Mouse (Mus musculus) cerebellum, postnatal 14 days (tissue): ENCODE data around the gene Rnf183.

Experiments used
- DNase-seq, 2 experiments: peaks; one replicate each; pipeline ENCODE4 v3.0.0; 2021; ENCODE audit warnings: mixed read lengths in 2 of 2

Gene Rnf183

DNA sequence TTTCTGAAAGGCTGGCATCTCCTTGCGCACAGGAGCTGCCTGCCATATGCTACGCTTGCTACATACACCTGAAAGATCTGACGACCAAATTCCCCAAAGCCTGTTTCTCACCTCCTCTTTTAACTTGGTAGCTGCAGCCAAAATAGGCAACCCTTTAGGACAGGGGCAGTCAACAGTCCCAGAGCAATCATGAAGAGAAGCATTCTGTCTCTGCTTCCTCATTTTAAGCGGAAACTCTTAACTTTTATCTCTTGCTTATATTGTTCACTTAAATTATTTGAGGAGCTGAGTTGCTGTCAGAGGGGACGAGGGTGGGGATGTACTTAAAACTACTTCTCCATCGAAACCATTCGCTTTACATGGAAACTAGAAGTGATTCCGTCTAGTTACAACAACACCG, 5.4 kb downstream of the Rnf183 start:
- DNase-seq: no peak

DNA sequence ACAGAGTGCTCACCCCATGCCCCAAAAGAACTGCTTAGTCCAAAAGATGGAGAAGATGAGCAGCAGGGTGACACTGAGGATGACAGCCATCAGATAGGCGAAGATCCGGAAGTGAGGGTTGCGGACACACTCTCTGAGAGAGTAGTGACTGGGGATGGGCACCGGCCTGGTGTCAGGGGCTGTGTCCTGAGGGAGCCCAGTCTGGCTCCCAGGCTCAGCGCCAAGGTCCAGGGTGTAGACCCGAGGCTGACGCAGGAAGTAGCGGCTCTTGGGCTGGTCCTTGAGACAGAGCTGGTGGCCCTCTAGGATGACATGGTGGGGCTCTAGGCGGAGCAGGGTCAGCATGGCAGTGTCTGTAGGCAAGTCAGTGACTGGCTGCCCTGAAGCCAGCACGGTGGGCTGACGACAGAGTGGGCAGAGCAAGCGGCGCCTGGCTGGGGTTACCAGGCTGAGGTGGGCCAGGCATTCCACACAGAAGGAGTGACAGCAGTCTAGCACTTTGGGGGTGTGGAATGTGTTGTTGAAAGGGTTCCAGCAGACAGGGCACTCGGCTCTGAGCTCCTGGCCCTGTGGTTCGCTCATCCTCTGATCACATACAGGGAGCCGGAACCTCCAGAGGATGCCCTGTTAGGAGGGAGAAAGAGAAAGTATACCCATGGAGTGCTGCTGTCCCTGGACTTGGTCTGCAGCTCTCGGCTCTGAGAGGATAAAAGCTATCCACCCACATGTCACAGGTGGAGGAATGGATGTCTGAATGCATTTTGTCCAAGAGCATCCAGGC, 6.9 kb downstream of the Rnf183 start:
- peak; percentile 26 to 31 for DNase-seq

DNA sequence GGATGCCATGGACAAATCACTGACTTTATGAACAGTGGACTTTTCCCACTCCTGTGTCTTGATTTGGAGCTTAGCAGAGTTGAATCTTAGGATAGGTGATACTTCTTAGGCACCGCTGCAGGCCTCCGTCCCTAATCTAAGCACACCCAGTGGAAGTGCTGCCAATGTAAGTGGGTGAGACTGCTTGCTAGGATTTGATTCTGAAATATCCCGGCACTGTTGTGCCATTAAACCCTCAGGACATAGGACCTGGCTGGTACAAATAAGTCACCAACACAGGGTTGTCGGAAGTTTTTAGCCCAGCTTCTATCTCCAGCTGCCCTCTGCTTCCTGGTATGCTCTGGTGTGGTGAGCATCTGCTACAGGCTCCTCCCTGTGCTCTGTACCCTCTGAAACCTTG, 9.2 kb downstream of the Rnf183 start:
- no peak for DNase-seq

DNA sequence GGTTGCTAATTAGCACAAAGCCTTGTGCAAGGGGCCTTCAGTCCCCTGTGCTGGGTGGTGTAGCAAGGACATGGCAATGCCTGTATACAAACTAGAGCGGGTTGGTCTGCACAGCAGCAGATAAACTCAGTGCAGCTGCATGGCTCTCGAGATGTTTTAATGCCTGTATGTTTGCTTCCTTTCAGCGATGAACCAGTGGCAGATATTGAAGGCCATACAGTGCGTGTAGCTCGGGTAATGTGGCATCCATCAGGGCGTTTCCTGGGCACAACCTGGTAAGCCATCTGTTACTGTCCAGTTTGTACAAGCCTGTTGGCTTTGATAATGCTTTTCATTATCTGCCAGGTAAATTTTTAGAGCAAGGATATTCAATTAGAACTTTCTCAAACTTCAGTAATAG, 16.0 kb downstream of the Rnf183 start:
- DNase-seq: peak in 1 of 2 experiments; percentile 37

DNA sequence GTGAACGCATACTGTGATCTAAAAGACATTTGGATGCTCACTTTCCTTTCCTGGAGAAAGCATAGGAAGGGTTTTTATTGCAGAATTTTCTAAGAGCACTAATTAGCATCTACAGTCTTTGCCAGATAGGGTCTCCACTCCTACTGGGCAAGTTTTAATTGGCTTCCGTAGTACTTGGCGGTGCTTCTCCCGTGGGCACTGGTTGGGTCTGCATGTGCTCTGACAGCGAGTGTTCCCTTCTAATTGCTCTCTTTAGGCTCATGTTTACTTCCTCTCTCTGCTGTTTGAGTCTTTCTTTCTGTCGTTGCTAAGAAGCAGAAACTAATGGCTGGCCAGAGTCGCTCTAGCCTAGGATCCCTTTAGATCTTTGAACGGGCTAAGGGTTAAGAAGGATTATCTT, 16.6 kb downstream of the Rnf183 start:
- no peak for DNase-seq

DNA sequence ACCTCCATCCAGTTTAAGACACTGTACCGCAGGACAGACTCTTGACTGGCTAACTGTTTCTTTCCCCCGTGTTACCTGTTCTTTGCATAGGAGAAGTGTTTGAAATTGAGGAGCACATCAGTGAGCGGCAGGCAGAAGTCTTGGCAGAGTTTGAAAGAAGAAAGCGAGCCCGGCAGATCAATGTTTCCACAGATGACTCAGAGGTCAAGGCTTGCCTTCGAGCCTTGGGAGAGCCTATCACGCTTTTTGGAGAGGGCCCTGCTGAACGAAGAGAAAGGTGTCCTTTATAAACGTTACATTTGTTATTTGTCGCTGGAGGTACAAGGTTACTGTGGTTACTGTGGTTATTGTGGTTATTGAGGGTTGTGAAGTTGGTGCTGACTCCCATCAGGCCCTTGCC, 23.4 kb downstream of the Rnf183 start:
- DNase-seq: no peak

DNA sequence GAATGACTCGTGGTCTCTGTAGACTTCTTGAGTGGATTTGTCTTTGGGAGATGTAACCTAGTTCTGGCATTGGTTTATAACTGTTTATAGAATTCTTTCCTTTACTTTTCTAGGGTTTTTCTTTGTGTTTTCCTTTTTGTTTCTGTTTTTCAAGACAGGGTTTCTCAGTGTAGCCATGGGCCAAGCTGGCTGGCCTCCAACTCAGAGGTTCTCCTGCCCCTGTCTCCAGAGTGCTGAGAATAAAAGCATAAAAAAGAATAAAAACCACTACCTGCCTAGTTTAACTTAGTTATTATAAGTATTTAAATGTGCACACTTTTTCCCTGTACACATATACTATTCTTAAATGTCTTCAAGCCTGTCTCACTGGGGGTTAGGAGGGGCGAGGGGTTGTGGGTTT, 24.7 kb downstream of the Rnf183 start:
- no peak for DNase-seq

DNA sequence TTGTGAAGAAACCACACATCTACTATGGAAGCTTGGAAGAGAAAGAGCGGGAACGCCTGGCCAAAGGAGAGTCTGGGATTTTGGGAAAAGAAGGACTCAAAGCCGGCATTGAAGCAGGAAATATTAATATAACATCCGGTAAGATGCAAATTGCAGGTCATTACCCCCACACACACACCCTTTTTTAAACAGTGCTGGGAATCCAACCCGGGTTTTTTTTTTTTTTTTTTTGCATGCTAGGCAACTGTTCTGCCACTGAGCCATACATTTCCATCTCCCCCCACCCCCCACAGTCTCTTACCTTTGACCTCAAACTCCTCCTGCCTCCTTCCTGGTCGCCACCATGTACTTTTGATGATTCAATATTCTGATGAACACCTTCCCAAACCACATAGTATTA, 25.4 kb downstream of the Rnf183 start:
- no peak for DNase-seq

DNA sequence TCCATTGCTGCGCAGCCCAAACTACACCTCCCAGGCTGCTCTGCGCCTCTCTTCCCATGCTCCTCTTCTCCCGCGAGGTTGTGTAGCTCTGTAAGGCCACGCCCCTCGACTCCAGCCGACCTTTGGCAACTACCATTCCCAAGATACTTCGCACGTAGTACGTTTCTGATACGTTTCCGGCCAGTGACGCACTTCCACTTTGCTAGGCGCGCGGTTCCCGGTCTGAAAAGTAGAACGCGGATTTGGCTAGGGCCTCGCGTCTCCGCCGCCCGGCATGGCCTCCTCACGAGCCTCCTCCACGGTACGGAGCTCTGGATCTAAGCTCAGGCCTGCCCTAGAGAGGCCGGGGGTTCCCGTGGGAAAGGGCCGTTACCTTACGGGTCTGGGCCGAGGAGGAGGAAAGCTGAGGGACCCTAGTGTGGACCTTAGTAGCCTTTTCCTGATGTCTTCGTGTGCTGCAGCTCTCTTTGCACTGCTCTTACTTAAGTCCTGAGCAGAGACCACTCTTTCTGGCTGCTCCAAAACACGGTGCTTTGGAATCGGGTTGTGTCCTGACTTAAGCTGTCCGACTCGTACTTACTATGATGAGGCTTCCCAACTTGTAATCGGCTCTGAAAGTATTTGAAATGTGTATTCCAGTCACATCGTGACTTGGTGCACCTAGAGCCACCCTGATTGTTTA, 26.3 kb downstream of the Rnf183 start, which contains the start of the genes Cdc26 and Prpf4:
Gene Cdc26, minus strand, starts transcription at position 42 of the 682 bp plus-strand sequence.
Gene Prpf4, plus strand, starts transcription at position 197 of the 682 bp plus-strand sequence.
- DNase-seq: peak; percentile 98

DNA sequence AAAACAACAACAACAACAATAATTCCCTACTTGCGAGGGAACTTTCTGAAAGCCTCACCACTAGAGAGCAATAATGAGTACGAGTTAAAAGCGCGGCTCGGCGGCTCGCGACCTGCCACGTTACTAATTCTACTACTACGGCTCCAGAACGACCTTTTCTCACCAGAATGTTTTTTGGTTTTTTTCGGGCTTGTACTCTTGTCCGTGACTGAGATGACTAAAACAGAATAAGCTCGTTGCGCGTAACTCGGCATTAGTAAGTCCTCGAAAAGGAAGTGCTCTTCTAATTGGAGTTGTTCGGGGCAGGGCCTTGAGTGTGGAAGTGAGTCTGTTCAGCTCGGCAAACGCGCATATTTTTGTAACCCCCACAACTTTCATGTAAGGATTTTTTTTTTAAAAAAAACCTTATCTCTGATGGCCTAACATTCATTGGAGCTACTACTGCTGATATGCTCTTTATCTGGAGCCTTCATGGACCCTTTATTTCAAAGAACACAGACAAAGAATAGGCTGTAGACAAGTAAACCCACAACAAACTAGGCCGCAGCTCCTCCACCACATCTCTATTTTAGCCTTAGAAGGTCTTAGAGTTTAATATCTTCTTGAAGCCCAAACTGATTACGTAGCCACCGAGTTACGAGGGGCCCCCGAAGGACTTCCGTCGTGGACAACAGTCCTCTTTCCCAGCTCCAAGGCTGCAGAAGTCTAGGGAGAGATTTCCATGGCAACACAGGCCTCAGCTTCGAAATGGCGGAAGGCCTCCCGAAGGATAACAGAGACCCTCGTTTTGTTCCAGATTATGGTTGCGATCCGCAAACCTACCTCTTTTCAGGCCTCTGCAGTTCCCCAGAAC, 27.1 kb downstream of the Rnf183 start:
- DNase-seq: peak; percentile 58 to 68

DNA sequence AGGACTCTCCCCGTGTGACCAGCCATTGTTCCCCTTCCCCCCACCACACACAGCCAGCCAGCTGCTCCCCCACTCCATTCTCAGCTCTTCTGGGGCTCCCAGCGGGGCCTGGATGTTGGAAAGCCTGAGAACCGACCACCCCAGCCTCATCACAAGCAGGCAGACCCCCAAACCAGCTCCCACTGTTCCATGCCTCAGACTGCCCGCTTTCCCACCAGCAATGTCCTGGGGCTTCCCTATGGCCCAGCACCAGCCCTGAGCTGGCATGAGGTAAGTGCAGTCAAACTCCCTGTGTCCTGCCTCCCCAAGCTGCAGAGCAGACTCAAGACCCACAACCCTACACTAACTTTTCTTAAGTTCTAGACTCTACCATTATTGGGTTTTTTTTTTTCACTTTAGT, 28.9 kb downstream of the Rnf183 start:
- no peak for DNase-seq

DNA sequence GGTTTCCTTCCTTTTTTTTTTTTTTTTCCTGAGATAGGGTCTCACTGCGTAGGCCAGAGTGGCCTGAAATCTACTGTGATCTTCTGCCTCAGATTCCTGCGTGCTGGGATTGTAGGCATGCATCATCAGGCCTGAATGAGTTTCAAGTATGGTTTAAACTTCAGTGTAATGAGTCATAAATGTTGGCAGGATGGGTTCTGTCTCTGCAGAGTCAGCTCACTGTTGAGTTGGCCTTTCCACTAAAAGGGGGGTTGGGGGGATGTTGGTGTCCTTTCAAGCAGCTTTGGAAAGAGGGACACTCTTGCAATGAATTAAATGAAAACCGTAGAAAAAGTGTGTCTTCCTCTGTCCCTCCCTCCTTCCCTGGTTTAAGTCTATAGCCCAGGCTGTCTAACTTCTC, 36.1 kb downstream of the Rnf183 start:
- DNase-seq: no peak

DNA sequence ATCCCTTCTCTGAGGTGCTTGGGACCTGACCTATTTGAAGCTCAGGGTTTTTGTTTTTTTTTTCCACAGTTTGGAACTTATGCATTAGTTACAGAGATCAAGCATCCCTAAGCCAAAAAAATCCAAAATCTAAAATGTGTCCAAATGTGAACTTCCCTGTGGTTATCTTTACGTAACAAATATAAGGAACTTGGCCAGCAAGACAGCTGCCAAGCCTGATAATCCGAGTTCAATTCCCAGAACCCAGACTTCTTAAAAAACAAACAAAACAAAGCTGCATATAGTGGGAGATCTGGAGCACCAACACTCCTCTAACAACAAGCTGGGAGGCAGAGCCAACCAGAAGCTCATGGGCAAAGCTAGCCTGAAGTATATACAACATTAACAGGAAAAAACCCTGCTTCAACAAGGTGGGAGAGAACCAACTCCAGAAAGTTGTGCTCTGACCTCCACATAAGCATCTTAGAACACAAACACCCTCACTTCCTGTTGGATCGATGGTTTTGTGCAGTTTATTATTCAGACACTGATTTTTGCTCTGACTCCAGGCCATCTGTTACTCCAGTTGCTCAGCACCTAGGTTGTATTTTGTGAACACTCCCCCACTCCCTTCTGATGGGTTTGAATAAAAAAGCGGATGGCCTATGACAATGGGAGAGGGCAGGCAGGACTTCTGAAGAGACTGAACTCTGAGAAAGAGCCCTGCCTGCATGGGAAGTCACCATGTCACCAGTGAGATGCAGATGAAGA, 37.3 kb downstream of the Rnf183 start:
- DNase-seq: no peak

DNA sequence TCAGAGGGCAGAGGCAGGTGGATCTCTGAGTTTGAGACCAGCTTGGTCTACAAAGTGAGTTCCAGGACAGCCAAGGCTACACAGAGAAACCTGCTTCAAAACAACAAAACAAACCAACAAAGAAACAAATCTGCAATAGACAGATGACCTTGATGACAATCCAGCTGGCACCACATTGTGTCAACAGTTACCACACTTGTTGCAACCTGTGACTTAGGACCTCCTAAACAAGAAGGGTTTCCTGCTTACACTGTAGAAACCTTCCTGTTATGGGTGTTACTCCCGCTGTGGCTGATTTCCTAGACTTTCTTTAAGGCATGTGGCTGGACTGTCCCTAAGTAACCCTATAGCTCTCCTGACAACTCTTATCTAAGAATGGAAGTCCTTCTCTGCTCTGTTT, 39.2 kb downstream of the Rnf183 start:
- no peak for DNase-seq

DNA sequence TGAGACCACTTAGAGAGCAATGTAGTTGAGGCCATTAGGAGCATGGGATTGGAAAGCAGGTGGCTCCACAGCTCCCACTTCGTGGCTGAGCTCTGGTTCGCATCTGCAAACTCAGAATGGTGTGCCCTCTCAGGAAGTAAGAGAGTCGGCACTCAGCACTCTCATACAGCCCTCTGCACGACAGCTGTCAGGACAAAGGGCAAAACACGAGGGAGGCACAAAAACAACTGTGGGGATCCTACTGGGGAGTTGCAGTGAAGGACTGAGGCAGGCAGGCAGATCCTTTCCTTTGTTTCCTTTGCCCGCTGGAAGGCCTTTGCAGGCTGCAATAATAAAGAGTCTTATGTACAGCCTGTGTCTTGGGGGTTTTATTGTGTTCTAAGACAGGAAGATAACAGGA, 41.6 kb downstream of the Rnf183 start:
- no peak for DNase-seq

DNA sequence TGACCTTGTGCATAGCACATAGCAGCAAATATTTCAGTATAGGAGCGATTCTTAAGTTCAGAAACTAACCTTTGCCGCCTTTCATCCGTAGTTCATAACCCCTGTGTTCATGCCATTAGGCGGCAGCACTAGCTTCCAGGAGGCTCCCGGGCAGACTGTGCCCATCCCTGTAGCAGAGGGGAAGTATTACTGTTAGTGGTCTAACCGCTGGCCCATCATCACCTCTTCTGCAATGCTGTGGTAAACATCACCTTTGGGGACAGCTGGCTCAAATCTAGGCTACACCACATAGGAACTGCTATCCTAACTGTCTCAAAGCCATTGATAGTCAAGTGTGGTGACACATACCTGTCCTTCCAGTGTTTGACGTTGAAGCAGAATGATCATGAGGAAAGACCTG, 43.2 kb downstream of the Rnf183 start:
- DNase-seq: no peak

DNA sequence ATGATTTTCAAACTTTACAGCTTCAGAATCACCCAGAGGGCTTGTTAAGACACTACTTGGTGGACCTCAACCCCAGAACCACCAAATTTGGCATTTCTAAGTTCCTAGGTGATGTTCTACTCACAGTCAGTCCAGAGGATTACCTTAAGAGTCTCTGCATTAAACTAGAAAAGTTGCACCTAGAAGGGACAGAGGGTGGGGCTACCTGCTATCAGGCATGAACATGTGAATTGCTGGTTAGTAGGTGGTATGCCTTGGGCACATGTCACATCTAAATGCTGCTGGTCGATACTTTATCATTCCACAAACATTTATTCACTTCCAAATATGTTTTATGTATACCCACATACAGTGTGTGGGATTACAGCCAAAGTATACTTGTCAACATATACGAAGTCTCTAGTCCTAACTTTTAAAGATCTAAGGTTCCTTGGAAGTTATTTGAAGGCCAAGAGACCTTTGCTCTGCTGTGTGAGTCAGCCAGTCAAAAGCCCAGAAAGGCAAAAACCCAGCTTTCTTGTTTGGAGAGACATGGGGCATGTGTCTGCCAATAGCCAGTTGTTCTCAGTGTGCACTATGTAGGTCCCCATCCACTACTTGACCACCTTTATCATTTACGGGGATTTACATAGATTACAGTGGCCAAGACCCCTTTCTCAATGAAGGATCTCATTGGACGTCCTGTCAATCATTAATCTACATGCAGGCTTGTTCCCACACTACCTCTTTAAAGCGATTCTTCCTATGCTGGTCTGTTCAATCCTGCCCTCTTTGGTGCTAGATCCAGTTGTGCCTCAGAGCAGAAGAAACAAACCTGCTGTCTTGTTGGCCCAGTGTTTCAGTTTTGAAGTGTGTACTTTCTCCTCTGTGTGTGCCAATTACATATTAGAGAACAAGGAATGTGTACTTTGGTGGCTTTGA, 45.2 kb downstream of the Rnf183 start:
- no peak for DNase-seq

DNA sequence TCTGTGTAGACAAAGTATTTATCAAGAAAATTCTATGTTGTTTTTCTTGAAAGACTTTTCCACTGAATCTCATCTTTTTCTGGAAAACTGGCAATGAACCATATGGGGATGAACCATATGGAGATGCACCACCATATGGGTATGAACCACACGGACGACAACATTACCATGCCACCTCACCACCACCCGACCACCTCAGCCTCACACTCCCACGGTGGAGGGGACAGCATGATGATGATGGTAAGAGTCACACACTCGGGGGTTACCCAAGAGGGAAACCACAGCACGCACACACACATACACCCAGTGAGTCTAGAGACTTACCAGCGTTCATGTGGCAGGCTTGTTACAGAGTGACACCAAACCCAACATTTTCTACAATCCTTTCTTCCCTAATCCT, 49.6 kb downstream of the Rnf183 start:
- DNase-seq: no peak

DNA sequence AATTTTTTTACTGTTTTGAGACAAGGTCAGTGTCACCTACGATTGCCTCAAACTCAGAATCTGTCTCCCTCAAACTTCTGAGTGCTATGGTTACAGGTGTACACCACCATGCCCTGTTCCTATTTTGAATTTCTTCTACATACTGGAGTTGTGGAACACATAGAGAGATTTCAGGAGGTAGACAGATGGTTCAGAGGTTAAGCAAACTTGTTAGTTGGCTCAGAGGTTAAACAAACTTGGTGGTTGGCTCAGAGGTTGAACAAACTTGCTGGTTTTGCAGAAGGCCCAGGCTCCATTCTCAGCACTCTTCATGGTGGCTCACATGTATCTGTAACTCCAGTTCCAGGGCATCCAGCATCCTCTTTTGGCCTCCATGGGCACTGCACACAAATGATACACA, 50.9 kb downstream of the Rnf183 start:
- no peak for DNase-seq

DNA sequence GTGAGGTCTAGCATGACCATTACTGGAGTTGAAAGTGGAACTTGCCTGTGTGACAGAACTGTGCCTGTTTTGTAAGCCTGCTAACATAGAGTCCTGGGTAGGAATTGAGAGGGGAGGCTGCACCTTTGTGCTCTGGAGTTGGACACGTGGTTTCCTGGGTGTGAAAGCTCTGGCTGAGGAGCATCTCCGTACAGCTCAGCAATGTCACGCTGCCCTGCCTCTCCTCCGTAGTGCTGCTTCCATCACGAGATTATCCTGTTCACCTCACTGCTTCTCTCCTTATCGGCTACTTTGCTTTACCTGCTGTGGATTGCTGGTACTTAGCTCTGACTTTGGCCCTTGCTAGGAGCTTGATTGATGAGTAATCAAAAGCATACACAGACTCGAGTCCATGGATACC, 51.3 kb downstream of the Rnf183 start:
- DNase-seq: no peak

DNA sequence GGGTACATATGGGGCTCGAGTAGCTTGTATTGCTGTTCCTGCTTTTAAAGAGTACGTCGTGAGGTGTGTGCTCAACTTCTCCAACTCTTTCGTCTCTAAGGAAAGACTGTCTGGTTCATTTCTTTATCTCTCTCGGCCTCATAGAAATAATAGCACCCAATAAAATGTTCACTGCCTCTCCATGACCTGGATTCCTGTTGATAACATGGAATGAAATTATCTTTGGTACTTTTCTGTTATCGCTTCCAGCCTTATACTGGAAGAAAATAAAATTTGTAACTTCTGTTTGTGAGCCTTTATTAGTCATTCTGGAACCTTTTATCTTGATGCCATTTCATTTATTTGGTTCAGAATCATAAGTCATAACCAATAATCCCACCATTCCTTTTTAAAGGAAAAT, 51.8 kb downstream of the Rnf183 start:
- no peak for DNase-seq
